Mouse (Mus musculus) adrenal gland (tissue): ENCODE data around the gene Afap1l2.

Experiments
- intact Hi-C: fragments of 180-260 bp; cut with DNase I; formaldehyde crosslinking; loops from one replicate; pipeline ENCODE4 v1.15.1; 2025

Gene Afap1l2

GRCm38 (mm10) chr19:57009653-57010052, 1.6 kb upstream of the Afap1l2 start:
- intact Hi-C loops: loop anchor here (5.0 kb wide), 1 partner anchor 72 kb away; no protein-coding TSS in a partner anchor

DNA sequence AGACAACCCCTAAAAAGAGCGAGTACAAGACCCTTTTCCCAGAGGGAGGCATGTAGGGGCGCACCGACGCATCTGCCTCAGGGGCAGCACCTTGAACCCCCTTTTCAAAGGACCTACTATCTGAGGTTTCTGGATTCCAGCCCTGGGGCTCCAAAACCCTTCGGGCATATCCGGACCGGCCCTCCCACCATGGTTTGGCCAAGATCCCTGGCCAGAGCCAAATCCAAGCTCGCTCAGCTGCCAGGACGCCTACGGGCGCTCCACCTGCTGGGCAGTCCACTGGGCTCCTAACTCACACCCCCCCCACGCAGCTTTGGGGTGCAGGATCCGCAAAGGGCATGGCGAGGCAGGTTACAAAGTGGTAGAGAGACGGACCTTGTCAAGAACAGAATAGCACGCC, 737 bp downstream of the Afap1l2 start:
- intact Hi-C loops: loop anchor here (5.0 kb wide), 1 partner anchor 70 kb away; no protein-coding TSS in a partner anchor

DNA sequence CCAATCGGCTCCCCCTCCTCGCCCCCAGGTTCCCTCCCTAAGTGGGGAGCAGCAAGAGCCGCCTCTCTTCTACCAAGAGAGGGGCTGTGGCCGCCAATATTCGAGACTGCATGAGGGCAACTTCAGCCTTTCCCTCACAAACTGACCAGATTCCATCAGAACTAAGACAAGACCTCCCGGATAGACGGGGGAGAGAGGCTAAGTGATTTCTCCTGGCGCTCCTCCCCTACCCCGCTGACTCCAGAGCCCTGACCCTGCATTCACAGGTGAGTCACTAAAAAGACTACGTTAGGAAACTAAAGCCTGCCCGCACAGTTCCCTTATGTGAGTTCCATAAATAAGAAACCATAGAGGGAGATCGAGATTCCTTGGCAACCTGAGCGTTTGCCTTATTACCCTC, 1.2 kb downstream of the Afap1l2 start:
- intact Hi-C loops: loop anchor here (5.0 kb wide), 1 partner anchor 70 kb away; no protein-coding TSS in a partner anchor

- intact Hi-C loops: loop anchor here (5.0 kb wide), 1 partner anchor 68 kb away; no protein-coding TSS in a partner anchor
These were observed 3.0 kb downstream of the Afap1l2 start for GRCm38 (mm10) chr19:57005062-57005461.

GRCm38 (mm10) chr19:57003460-57003810, 4.6 kb downstream of the Afap1l2 start:
- intact Hi-C loops: no loop called here

DNA sequence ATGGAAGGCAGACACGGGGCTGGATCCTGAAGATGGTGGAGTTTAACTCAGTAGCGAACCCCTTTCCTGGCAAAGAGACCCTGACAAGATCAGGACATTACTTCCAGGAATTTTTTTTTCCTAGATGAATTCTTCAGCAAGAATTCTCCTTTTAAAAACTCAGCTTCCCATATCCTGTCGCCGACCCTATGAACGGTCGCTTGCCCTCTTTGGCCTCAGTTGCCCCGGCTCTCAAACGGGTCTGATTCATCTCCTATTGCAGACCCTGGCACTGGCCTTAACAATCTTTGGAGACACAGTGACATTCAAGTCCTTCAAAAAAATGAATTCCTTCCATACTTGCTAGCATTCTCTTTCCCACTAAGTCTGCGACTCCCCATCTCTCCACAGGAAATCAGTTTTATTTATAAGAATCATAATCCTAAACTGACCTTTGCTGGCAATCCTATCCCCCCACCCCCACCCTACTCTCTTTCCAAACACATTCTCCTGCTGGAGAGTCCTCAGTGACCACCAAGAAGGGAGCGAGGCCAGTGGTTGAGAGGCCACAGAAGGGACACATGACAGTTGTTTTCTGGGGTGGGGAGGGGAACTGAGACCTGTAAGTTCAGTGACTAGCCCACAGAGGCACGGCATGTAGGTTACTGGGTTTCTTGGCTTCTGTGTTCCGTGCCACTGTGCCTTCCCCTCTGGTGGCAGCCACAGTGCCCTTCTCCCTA, 5.1 kb downstream of the Afap1l2 start:
- intact Hi-C loops: no loop called here

DNA sequence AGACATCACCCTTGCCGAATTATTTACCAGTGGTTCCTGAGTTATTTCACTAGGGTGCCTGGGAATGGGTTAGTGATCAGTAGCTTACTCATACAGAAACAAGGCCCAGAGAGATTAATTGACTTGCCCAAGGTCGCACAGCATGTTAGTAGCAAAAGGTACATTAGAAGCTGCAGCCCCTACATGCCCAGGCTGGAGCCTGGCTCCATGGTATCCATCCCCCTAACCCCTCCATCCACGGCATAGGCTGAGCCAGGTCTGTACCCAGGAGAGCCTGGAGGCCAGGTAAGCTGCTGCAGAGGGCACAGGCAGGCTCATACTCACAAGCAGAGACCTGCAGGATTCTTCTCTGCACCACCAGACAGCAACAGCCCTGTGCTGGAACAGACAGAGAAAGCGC, 6.1 kb downstream of the Afap1l2 start:
- intact Hi-C loops: no loop called here

DNA sequence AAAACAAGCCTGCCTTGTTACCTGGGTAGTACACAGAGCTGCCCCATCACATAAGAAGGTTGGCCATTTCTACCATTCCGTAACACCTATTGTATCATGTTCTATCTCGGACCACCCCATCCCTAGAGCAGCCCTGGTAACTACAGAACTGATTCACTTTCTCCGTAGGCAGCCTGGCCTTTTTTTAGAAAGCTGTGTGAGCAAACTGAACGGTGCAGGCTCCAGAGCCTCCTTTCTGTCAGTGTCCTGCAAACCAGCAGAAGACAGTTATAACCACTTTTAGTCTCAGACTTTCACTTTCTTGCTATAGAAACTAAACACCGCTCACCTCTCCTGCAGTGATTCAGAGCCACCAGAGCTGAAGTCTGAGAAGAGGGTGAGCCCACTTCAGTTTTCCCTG, 7.4 kb downstream of the Afap1l2 start:
- intact Hi-C loops: no loop called here

DNA sequence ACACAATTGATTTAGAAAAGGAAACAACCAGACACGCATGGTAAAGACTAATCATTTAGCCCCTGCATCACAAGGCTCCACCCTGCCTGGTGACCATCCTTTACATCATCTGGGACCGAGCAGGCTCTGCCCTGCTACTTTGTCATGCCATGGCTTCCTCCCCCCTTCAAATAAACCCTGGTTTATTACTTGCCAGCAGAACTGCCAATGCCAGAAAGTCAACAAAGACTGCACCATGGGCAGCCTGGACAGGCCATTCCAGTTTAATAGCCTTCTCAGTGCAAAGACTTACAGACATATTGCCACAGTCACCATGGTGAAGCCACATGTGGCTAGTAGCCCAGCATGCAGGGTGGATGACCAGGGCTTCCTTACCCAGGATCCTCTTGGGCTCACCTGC, 8.2 kb downstream of the Afap1l2 start:
- intact Hi-C loops: no loop called here

DNA sequence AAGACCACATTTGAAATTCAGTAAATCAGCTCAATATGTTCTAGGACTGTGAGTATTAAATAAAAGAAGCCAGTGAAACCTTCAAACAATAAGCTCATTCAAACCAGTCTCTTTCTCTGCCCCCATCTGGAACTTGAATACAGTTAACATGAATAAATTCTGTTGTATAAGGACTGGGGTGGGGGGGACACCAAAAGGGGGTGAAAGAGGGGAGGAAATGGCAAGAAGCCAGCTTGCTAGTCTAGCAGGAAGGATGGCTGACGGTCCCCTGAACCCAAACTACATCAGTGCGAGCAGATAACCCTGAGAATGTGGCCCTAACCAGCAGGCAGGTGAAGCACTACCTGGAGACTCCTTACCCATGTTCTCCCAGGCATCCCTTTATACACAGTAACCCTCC, 9.1 kb downstream of the Afap1l2 start:
- intact Hi-C loops: no loop called here

DNA sequence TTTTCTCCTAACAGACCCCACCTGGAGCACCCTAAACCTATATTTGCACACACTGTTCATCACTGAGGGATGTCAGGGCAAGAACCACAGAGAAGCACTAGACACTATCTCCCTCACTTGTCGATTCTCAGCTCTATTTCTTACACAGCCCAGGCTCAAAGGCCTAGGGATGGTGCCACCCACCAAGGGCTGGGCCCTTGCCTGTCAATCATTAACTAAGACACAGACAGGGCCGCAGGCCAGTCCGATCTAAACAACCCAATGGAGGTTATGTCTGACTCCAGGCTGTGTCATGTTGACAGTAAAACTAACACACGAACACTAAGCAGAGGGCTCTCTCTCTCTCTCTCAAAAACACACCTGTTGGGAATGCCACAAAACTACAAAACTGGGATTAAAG, 9.7 kb downstream of the Afap1l2 start:
- intact Hi-C loops: no loop called here

DNA sequence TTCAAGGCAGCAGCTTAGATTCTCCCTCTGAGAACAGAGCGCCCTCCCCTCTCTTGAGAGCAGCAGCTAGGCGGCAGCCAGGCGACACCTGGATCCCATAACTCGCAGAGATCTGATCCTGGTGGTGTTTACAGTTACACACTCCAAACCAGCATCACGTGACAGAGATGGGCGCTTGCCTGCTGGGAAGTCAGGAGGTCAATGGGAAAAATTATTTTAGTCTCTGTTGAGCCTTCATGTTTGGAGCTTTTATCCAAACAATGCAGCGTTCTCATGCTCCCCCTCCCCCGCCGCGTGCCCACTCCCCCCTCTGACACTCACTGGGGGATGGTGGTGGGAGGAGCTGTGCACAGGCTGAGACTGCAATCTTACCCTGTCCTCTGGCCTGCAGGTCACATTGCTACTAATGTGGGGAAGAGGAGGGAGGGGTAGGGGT, 10.8 kb downstream of the Afap1l2 start:
- intact Hi-C loops: no loop called here

DNA sequence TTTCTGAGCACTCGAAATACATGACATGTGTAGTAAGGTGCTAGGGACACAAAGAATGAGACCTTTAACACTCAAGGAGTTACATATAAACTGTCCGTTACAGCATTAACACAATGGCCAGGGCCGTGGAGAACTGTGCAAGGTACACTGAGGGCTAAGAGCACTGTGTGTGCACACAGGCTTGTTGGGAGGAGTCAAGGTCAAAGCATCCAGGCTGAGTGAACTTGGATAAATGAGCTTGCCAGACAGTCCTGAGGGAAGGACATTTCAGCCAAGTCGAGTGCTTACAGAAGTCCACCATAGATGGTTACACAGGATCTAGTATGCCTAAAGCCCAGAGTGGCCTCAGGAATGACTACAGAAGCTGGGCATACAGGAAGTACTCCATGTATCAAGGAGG, 12.6 kb downstream of the Afap1l2 start:
- intact Hi-C loops: no loop called here

GRCm38 (mm10) chr19:56994653-56995052, 13.4 kb downstream of the Afap1l2 start:
- intact Hi-C loops: no loop called here

DNA sequence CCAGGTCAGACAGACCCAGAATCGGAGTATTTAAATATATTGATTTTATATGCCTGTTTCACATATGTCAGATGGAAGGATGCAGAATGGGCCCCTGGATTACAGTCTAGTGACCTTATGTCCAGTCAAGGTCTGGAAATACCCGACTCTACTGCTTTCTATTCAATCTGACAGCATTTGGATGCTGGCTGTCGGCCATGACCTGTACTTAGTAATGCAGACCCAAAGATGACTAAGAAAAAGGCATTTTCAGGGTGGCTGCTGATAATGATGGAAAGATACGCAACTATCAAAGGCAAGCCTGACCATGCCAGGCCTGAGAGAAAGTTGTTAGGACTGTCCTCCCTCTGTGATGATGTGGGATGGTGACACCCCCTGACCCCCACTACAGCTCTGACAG, 14.3 kb downstream of the Afap1l2 start:
- intact Hi-C loops: no loop called here

- intact Hi-C loops: no loop called here
These were observed 15.0 kb downstream of the Afap1l2 start for GRCm38 (mm10) chr19:56992978-56993545.

GRCm38 (mm10) chr19:56990367-56991111, 17.5 kb downstream of the Afap1l2 start:
- intact Hi-C loops: no loop called here

- intact Hi-C loops: no loop called here
These were observed 18.9 kb downstream of the Afap1l2 start for GRCm38 (mm10) chr19:56989171-56989570.

DNA sequence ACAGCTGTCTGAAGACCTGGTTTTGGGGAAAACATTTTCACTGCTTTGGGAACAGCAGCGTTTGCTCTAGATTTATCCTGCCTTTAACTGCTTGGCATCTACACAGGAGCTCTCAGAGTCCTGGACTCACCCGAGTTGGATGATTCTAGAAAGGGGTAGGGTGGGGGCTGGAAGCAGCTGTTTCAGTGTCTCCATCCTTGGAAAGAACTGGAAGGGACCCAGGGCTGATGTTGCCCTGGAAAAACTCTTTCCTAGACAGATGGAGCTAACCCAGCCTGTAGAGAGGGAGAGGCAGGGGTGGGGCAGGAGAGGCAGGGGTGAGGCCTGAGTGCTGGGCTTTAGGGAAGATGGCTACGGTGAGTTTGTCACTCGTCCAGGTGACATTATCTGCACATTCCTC, 23.8 kb downstream of the Afap1l2 start:
- intact Hi-C loops: no loop called here

DNA sequence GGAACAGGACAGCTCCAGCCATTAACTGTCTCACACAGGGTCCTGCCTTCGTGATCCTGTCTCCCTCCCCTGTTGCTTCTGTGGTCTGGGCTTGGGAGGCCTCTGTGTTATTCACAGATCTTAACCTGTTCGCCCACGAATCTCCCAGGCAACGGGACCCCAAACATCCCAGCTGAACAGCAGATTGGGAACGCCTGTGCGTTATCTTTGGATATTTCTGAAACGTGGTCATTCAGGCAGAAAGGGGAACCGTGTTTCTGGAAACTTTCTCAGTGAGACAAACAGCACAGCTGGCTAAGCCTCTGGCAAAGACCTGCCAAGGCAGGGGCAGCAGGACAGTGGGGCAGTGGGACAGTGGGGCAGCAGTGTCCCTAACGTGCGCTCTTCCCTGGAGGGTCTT, 24.3 kb downstream of the Afap1l2 start:
- intact Hi-C loops: no loop called here

GRCm38 (mm10) chr19:56981760-56982159, 26.3 kb downstream of the Afap1l2 start:
- intact Hi-C loops: no loop called here

- intact Hi-C loops: no loop called here
These were observed 27.2 kb downstream of the Afap1l2 start for GRCm38 (mm10) chr19:56980803-56981202.
